Mouse (Mus musculus): ENCODE data around the gene Slc25a14.

Gene Slc25a14

GRCm38 (mm10) chrX:48623379-48624053 lies at the start of gene Slc25a14:
Slc25a14 (plus strand) TSS chrX:48623413.
- peak; percentile 83 for DNase-seq

GRCm38 (mm10) chrX:48583332-48583731 lies 39.9 kb upstream of the Slc25a14 start:
- no peak for DNase-seq

- DNase-seq = no peak
Observed at GRCm38 (mm10) chrX:48593721-48594098, 29.5 kb upstream of the Slc25a14 start.

GRCm38 (mm10) chrX:48594099-48594760 lies 29.0 kb upstream of the Slc25a14 start, which contains the start of gene Zfp280c:
Zfp280c (minus strand) TSS chrX:48594504.
- peak; percentile 59 for DNase-seq

GRCm38 (mm10) chrX:48596053-48596452 lies 27.2 kb upstream of the Slc25a14 start:
- no peak for DNase-seq

- no peak for DNase-seq
Observed at GRCm38 (mm10) chrX:48596906-48597305, 26.3 kb upstream of the Slc25a14 start.

- DNase-seq = no peak
Observed at GRCm38 (mm10) chrX:48604872-48605271, 18.3 kb upstream of the Slc25a14 start.

- no peak for DNase-seq
Observed at GRCm38 (mm10) chrX:48623049-48623378, 199 bp upstream of the Slc25a14 start.

GRCm38 (mm10) chrX:48624054-48624420 lies 824 bp downstream of the Slc25a14 start:
- no peak for DNase-seq

- no peak for DNase-seq
Observed at GRCm38 (mm10) chrX:48637032-48637431, 13.8 kb downstream of the Slc25a14 start.

- DNase-seq = no peak
Observed at GRCm38 (mm10) chrX:48644122-48644521, 20.9 kb downstream of the Slc25a14 start.

- no peak for DNase-seq
Observed at GRCm38 (mm10) chrX:48666807-48667206, 43.6 kb downstream of the Slc25a14 start.

- DNase-seq = no peak
Observed at GRCm38 (mm10) chrX:48669588-48669987, 46.4 kb downstream of the Slc25a14 start.

GRCm38 (mm10) chrX:48671714-48672113 lies 48.5 kb downstream of the Slc25a14 start:
- no peak for DNase-seq

- no peak for DNase-seq
Observed at GRCm38 (mm10) chrX:48674171-48674570, 51.0 kb downstream of the Slc25a14 start, which contains the start of gene Gpr119. Gpr119 (minus strand) TSS chrX:48674478.

GRCm38 (mm10) chrX:48683451-48683850 lies 60.2 kb downstream of the Slc25a14 start:
- peak; percentile 18 for DNase-seq

GRCm38 (mm10) chrX:48683857-48684256 lies 60.6 kb downstream of the Slc25a14 start:
- DNase-seq = no peak

- no peak for DNase-seq
Observed at GRCm38 (mm10) chrX:48694460-48694859, 71.2 kb downstream of the Slc25a14 start.

- DNase-seq = peak; percentile 90
Observed at GRCm38 (mm10) chrX:48694864-48695371, 71.7 kb downstream of the Slc25a14 start, which contains the start of gene Rbmx2. Rbmx2 (plus strand) TSS chrX:48695004.

- DNase-seq = no peak
Observed at GRCm38 (mm10) chrX:48709701-48710100, 86.5 kb downstream of the Slc25a14 start.

Measured in right cerebral cortex, postnatal 25 days (tissue).